Mouse (Mus musculus) adrenal gland, postnatal 10 days (tissue): ENCODE measurements around the gene Alms1. TPM values are rescaled to one million over a fixed set of nuclear protein-coding genes. Genes with fewer than 3 reads are reported as not detected.

Experiments used
- microRNA-seq: library from miRNA; unstranded; fragments of <30 nt; microRNA quantifications from one replicate; pipeline ENCODE4 v1.2.0, GENCODE M21; 2021
- total RNA-seq, 2 experiments: library from RNA; stranded (reverse); gene quantifications; 2 replicates each; pipeline ENCODE4 v1.2.3; 2021

Alms1 gene
- total RNA-seq, 2 experiments from 2014 or later: 4.4 to 9.4 TPM

Small RNA genes lying within 50 kb of the gene (microRNA-seq; reads per million reads assigned to microRNA genes)
- gene Gm27317: not detected

Other genes starting within 250 kb of the Alms1 start
- gene Rab11fip5, start 212.9 kb upstream of the Alms1 start, total RNA-seq: 10 to 100 TPM; 24.5 to 32.4 TPM
- gene Noto, start 163.6 kb upstream of the Alms1 start, total RNA-seq: not detected
- 10 to 100 TPM; 25.7 to 26.7 TPM for gene Smyd5, start 155.5 kb upstream of the Alms1 start, total RNA-seq
- gene Cct7, start 136.0 kb upstream of the Alms1 start, total RNA-seq: 100 to 1,000 TPM; 194 to 207 TPM
- gene Pradc1, start 135.6 kb upstream of the Alms1 start, total RNA-seq: 10 to 100 TPM; 13.2 to 14.4 TPM
- 1 to 10 TPM in 1 of 2 experiments, under 1 TPM in 1; 0.60 to 1.4 TPM for gene Fbxo41, start 84.5 kb upstream of the Alms1 start, total RNA-seq
- under 1 TPM in 1 of 2 experiments, not detected in 1; 0.21 TPM for gene Egr4, start 73.9 kb upstream of the Alms1 start, total RNA-seq
- under 1 TPM; 0.67 to 0.75 TPM for gene Nat8f7, start 125.7 kb downstream of the Alms1 start, total RNA-seq
- gene Nat8f3, start 178.2 kb downstream of the Alms1 start, total RNA-seq: not detected
- gene Nat8f6, start 233.4 kb downstream of the Alms1 start, total RNA-seq: under 1 TPM; 0.21 to 0.33 TPM
- under 1 TPM; 0.27 to 0.91 TPM for gene Nat8f5, start 233.4 kb downstream of the Alms1 start, total RNA-seq
- gene Nat8, start 244.6 kb downstream of the Alms1 start, total RNA-seq: 1 to 10 TPM in 1 of 2 experiments, under 1 TPM in 1; 0.90 to 1.1 TPM